Comparison of ENCODE assay signal across 8 mouse cellular contexts in the genomic region with DNA sequence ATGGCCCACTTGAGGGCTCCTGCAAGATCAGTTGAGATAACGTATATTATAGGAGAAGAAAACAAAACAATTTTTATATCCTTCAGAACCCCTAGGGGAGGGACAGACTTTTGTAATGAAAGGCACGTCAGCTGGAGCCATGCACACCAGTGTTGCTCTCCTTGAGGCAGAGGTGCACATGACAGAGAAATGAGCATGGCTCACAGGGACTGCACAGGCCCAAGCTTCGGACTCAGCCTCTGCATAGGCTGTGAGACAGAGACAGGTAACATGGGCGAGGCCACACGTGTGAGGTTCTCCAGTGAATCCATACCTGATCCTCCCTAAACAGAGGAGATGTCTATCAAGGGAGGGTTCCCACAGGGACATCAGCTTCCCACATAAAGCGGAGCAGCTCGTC. TPM values are rescaled to one million over a fixed set of nuclear protein-coding genes. Genes with fewer than 3 reads are reported as not detected.
DNase-seq lines count a peak whose midpoint lies in the region; ATAC-seq and TF ChIP-seq lines count a peak whose summit lies in the region.

No protein-coding gene starts in this region.

- peak; percentile 5; the same call in 1 of the 2 replicates for ATAC-seq in frontal cortex, adult (ENCODE audit: low TSS enrichment)
- 0 out of 2 replicates have a peak, but pooled peaks have one; percentile 5 for ATAC-seq in lung, embryonic 15.5 days (ENCODE audit: borderline replicate concordance, extremely low read depth, low FRiP score, low TSS enrichment)
- peak; percentile 36 for ATAC-seq in intestine, postnatal 0 days
- ATAC-seq in neural tube, embryonic 14.5 days (ENCODE audit: low read depth) = peak; percentile 44; the same call in 1 of the 2 replicates

- peaks cover 11% of the 10 kb centered on the region for H3K36me3 ChIP-seq in lung, embryonic 15.5 days
- H3K36me3 ChIP-seq in intestine, postnatal 0 days (ENCODE audit: control insufficient read depth, insufficient read depth) = peaks cover 44% of the 10 kb centered on the region
- H3K36me3 ChIP-seq in neural tube, embryonic 14.5 days (ENCODE audit: control insufficient read depth, insufficient read depth, low read length) = no peaks in the 10 kb centered on the region

- H3K9me3 ChIP-seq in lung, embryonic 15.5 days = no peaks in the 10 kb centered on the region
- no peaks in the 10 kb centered on the region for H3K9me3 ChIP-seq in intestine, postnatal 0 days (ENCODE audit: control insufficient read depth)
- no peaks in the 10 kb centered on the region for H3K9me3 ChIP-seq in neural tube, embryonic 14.5 days (ENCODE audit: control insufficient read depth, low read length)

- TF ChIP-seq CTCF in intestine, postnatal 0 days (IDR thresholded peaks at IDR 0.05; ENCODE audit: low read depth) = no peak

- peak overlapping the region; percentile 54 for H3K27ac ChIP-seq in lung, embryonic 15.5 days
- no peak overlapping the region; the same call in 1 of the 2 replicates for H3K27ac ChIP-seq in intestine, postnatal 0 days (ENCODE audit: low read depth, low read length)
- no peak overlapping the region for H3K27ac ChIP-seq in neural tube, embryonic 14.5 days (ENCODE audit: low read depth, low read length)

- H3K4me2 ChIP-seq in lung, embryonic 15.5 days = no peak overlapping the region
- H3K4me2 ChIP-seq in intestine, postnatal 0 days (replicated peaks; ENCODE audit: low read depth) = no peak overlapping the region
- no peak overlapping the region for H3K4me2 ChIP-seq in neural tube, embryonic 14.5 days (ENCODE audit: low read depth, low read length)

- no peak overlapping the region for H3K9ac ChIP-seq in lung, embryonic 15.5 days
- H3K9ac ChIP-seq in intestine, postnatal 0 days (ENCODE audit: low read depth, low read length) = no peak overlapping the region
- H3K9ac ChIP-seq in neural tube, embryonic 14.5 days (replicated peaks; ENCODE audit: low read depth, low read length) = no peak overlapping the region

- no peak for DNase-seq in frontal cortex, postnatal 10 days (ENCODE audit: low spot score in 2 of 2)
- no peak for DNase-seq in lung, postnatal 10 days
- no peak for DNase-seq in layer of hippocampus, adult 18-20 months (ENCODE audit: low spot score in 2 of 2)
- no peak for DNase-seq in adrenal gland, postnatal 14 days

- H3K4me3 ChIP-seq in lung, embryonic 15.5 days = no peak overlapping the region
- no peak overlapping the region for H3K4me3 ChIP-seq in intestine, postnatal 0 days (ENCODE audit: low read depth, low read length)
- H3K4me3 ChIP-seq in neural tube, embryonic 14.5 days (ENCODE audit: low read depth, low read length) = no peak overlapping the region

- H3K27me3 ChIP-seq in lung, embryonic 15.5 days = no peaks in the 10 kb centered on the region
- no peaks in the 10 kb centered on the region for H3K27me3 ChIP-seq in intestine, postnatal 0 days (replicated peaks; ENCODE audit: control insufficient read depth, insufficient read depth, low read length)
- H3K27me3 ChIP-seq in neural tube, embryonic 14.5 days (ENCODE audit: control insufficient read depth, insufficient read depth, low read length) = no peaks in the 10 kb centered on the region

- peaks cover 33% of the 10 kb centered on the region for H3K4me1 ChIP-seq in lung, embryonic 15.5 days
- no peaks in the 10 kb centered on the region for H3K4me1 ChIP-seq in intestine, postnatal 0 days (replicated peaks; ENCODE audit: control insufficient read depth, insufficient read depth, low read length)
- H3K4me1 ChIP-seq in neural tube, embryonic 14.5 days (ENCODE audit: control insufficient read depth, insufficient read depth, low read length) = peaks cover 19% of the 10 kb centered on the region

- whole genome bisulfite sequencing in lung, embryonic 15.5 days = 70% methylated on average over 7 of the region's 7 CpGs
- WGBS in intestine, postnatal 0 days = 69% methylated on average over 7 of the region's 7 CpGs
- 72% methylated on average over 7 of the region's 7 CpGs for WGBS in neural tube, embryonic 14.5 days

RNA-seq across cellular contexts. Expression of a gene that starts 52.7 kb away (rescaled TPM):
- 34.7 and 35.6 TPM in 2 replicates for polyA plus RNA-seq in lung, embryonic 15.5 days (2015; fragmentation: Nextera tagmentation; extraction: Ambion mirVana)
- 32.9 and 37.4 TPM in 2 replicates for polyA plus RNA-seq in intestine, postnatal 0 days (2015; fragmentation: Nextera tagmentation; extraction: Ambion mirVana)
- polyA plus RNA-seq in neural tube, embryonic 14.5 days (2014; fragmentation: Nextera tagmentation; extraction: Ambion mirVana) = 13.3 and 14.1 TPM in 2 replicates
- total RNA-seq in layer of hippocampus, adult 18-20 months (2021) = 10 to 100 TPM; 23.5 to 25.0 TPM
- total RNA-seq in adrenal gland, postnatal 14 days (2021) = 16.7 and 19.7 TPM in 2 replicates
